Mouse (Mus musculus): Measurements from ENCODE around the gene Kbtbd13. TPM values are rescaled to one million over a fixed set of nuclear protein-coding genes. Genes with fewer than 3 reads are reported as not detected.

The Kbtbd13 gene
- polyA plus RNA-seq, 1 experiment: not detected

DNA sequence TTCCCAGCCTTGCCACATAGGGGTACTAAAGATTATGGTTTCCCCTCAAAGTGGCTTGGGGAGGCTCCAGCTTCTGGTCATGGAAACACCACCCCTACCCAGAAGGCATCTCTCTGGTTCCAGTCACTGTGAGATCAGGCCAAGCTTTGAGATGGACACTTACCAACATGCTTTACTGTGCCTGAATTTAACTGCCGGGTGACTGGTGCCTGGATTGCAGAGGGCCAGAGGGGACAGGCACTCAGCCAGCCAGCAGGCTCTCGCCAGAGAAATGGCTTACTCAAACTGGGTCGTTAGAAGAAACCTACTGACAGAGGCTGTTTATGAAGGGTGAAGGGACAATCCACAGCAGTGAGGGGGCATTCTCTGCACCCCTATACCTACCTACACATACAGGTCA lies 7.2 kb downstream of the Kbtbd13 start:
- TF ChIP-seq POLR2A (IDR thresholded peaks at IDR 0.05; ENCODE audit: low read depth, low read length): no peak
- no peak for TF ChIP-seq CTCF (IDR thresholded peaks at IDR 0.05; ENCODE audit: borderline replicate concordance, insufficient read depth, low read length)
- no peaks in the 10 kb centered on the region; the same call in 1 of the 2 replicates for H3K4me1 ChIP-seq (ENCODE audit: control insufficient read depth, insufficient read depth, low read length)
- H3K4me3 ChIP-seq (ENCODE audit: insufficient read depth, low read length): no peak overlapping the region
- no peak overlapping the region for H3K27ac ChIP-seq (ENCODE audit: insufficient read depth, low read length)

DNA sequence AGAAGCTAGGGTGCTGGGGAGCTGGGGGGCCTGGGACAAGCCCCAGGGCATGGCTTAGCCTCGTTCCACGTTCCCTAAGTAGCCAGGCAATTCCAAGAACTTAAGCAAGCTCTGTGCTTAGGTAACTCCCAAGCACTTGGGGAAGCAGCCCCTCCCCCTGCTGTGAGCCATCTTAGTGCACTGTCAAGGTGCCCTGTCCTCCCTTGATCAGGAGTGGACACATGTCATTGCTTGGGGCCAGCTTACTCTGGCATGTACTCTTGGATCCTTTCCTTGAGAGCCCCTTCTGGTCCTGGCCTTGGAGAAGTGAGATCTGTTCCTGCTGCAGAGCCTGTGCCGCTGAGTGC lies 8.7 kb downstream of the Kbtbd13 start:
- TF ChIP-seq POLR2A (IDR thresholded peaks at IDR 0.05; ENCODE audit: low read depth, low read length): no peak
- no peak for TF ChIP-seq CTCF (IDR thresholded peaks at IDR 0.05; ENCODE audit: borderline replicate concordance, insufficient read depth, low read length)
- no peaks in the 10 kb centered on the region; the same call in 1 of the 2 replicates for H3K4me1 ChIP-seq (ENCODE audit: control insufficient read depth, insufficient read depth, low read length)
- no peak overlapping the region for H3K4me3 ChIP-seq (ENCODE audit: insufficient read depth, low read length)
- no peak overlapping the region for H3K27ac ChIP-seq (ENCODE audit: insufficient read depth, low read length)

DNA sequence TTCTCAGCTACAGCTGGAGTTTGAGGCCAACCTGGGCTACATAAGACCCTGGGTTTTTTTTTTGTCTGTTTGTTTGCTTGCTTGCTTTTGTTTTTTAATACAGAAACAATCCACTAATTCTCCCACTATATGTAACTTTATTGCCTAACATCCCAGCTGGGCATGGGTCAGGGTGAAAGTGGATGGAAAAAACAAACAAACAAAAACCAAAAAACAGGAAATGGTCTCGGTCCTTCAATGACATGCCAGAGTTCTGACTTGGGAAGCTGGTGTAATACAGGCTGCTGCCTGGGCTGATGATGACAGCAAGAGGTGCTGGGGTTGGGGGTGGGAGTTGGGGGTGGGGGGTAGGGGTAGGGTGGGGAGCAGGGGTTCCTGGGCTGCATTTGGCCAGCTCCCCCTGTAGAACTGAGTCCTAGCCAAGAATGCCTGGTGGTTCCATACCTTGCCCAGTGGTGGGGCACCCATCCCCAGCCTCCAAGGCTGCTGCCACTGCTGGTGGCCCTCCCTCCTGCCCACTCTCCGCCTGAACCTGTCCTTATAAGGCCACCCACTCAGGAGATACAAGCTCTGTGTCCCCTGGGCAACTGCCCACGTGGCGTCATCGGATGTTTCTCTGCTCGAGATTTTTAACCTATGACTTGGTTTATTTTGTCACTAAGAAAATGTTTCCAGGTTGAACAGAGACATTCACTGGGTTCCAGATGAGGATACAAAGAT lies 9.3 kb downstream of the Kbtbd13 start:
- Histone ChIP-seq H3K27ac (ENCODE audit: insufficient read depth, low read length) (no peak overlapping the region), H3K4me3 (ENCODE audit: insufficient read depth, low read length) (no peak overlapping the region), H3K4me1 (ENCODE audit: control insufficient read depth, insufficient read depth, low read length) (no peaks in the 10 kb centered on the region; the same call in 1 of the 2 replicates)
- TF ChIP-seq POLR2A (IDR thresholded peaks at IDR 0.05; ENCODE audit: low read depth, low read length) (no peak), CTCF (IDR thresholded peaks at IDR 0.05; ENCODE audit: borderline replicate concordance, insufficient read depth, low read length) (no peak)

DNA sequence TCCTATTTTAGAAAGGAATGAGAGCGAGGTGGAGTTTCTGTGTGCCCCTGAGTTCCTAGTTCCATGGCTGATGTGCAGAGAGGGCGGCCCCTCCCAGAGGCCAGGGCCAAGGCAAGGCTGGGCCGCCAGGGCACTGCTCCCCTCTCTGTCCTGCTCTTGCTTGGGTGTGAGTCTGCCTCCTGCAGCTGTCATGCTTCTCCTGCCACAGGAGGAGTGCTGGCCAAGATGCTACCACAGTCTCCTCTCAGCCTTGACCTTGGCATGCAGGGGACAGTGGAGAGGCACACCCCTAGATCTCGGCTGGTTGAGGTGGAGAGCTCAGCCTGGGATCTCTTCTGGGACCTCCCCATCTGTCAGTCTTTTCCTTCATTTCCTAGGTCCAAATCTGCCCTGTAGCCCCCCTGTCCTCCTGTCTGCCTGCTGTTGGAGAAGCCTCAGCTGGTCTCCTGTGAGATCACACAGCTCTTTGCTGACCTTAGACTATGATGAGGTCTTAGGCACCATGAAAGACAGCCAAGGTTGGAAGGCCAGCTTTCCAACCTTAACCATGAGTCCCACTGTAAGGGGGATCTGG lies 10.3 kb downstream of the Kbtbd13 start:
- TF ChIP-seq POLR2A (IDR thresholded peaks at IDR 0.05; ENCODE audit: low read depth, low read length) (no peak), CTCF (IDR thresholded peaks at IDR 0.05; ENCODE audit: borderline replicate concordance, insufficient read depth, low read length) (no peak)
- no peak overlapping the region for H3K4me3 ChIP-seq (ENCODE audit: insufficient read depth, low read length)
- H3K4me1 ChIP-seq (ENCODE audit: control insufficient read depth, insufficient read depth, low read length): no peaks in the 10 kb centered on the region
- no peak overlapping the region for H3K27ac ChIP-seq (ENCODE audit: insufficient read depth, low read length)

DNA sequence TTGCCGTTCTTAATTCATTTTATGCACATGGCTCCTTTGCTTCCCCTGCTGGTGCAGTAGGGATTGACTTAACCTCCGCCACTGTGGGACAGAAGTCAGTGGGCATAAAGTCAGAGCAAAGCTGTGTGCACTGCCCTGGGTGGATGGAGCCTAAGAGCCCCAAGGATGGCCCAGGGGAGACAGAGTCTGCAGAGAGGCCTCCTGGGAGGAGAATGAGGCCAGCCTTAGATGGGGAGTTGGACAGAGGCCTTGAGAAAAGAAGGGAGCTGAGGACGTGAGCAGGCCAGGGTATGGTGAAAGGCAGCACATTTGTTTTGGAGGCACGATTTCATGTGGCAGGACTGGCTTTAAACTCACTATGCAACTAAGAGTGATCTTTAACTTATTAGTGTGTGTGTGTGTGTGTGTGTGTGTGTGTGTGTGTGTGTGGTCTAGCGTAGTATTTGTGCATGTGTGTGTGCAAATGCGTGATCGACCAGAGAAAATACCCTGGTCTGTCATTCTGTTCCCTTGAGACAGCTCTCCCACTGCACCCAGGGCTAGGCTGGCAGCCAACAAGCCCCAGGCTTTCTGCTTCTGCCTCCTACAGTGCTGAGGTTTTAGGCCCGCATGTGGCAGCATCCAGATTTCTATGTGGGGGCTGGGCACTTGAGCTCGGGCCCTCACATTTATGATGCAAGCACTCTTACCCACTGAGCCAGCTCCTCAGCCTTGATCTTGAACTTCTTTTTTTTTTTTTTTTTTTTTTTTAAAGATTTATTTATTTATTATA lies 16.1 kb downstream of the Kbtbd13 start:
- H3K4me3 ChIP-seq (ENCODE audit: insufficient read depth, low read length): no peak overlapping the region
- no peaks in the 10 kb centered on the region for H3K4me1 ChIP-seq (ENCODE audit: control insufficient read depth, insufficient read depth, low read length)
- H3K27ac ChIP-seq (ENCODE audit: insufficient read depth, low read length): no peak overlapping the region
- TF ChIP-seq CTCF (IDR thresholded peaks at IDR 0.05; ENCODE audit: borderline replicate concordance, insufficient read depth, low read length): no peak
- TF ChIP-seq POLR2A (IDR thresholded peaks at IDR 0.05; ENCODE audit: low read depth, low read length): no peak

DNA sequence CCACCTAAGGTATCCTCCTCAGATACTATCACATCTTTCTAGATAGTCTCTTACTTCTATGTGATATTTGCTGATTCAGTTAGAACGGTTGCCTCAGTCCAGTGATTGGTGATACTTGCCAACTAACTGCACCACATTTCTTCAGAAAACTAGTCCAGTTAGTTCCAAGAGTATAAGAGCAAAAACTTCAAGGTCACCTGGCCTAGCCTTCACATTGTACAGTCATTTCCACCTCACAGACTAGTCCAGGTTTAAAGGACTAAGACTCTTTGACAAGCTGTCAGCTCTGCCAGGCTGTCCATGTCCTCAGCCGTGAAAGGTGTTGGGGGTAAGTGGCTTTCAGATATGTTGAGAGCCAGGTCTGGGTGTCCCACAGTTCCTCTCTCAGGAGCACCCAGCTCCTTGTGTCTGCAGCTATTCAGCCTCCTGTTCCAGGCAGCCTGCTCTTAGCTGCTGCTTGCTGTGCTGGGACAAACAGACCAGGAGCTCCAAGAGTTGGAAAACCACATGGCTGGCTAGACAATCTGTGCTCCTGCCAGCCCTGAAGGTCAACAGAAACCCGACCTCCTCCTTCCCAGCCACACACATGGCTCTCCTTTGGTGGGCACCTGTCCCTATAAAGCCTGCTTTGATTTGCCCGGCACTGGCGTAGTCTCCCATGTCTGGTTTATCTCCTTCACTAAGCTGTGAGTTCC lies 16.8 kb downstream of the Kbtbd13 start:
- no peak overlapping the region for H3K27ac ChIP-seq (ENCODE audit: insufficient read depth, low read length)

DNA sequence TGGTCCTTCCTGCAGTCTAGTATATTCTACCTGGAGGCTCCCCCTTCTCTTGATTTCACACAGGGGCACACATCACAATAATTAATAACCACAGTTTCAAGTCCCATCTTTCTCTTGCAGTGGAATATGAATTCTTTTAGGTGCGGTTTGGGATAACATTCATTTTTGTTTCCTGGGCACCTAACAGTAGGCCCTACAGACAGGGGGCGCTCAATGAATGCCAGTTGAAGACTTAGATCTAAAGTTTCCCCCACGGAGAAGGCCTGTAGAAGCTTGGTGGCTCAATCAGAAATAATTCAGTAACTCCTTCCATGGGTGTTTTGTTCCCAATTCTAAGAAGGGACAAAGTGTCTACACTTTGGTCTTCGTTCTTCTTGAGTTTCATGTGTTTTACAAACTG lies 19.0 kb downstream of the Kbtbd13 start:
- Histone ChIP-seq H3K4me1 (ENCODE audit: control insufficient read depth, insufficient read depth, low read length) (no peaks in the 10 kb centered on the region), H3K27ac (ENCODE audit: insufficient read depth, low read length) (no peak overlapping the region), H3K4me3 (ENCODE audit: insufficient read depth, low read length) (no peak overlapping the region)
- TF ChIP-seq POLR2A (IDR thresholded peaks at IDR 0.05; ENCODE audit: low read depth, low read length) (no peak), CTCF (IDR thresholded peaks at IDR 0.05; ENCODE audit: borderline replicate concordance, insufficient read depth, low read length) (no peak)

More for the DNA sequence above, 16.8 kb downstream of the Kbtbd13 start:
- no peaks in the 10 kb centered on the region for H3K4me1 ChIP-seq (ENCODE audit: control insufficient read depth, insufficient read depth, low read length)
- no peak for TF ChIP-seq CTCF (IDR thresholded peaks at IDR 0.05; ENCODE audit: borderline replicate concordance, insufficient read depth, low read length)
- TF ChIP-seq POLR2A (IDR thresholded peaks at IDR 0.05; ENCODE audit: low read depth, low read length): no peak
- H3K4me3 ChIP-seq (ENCODE audit: insufficient read depth, low read length): no peak overlapping the region

DNA sequence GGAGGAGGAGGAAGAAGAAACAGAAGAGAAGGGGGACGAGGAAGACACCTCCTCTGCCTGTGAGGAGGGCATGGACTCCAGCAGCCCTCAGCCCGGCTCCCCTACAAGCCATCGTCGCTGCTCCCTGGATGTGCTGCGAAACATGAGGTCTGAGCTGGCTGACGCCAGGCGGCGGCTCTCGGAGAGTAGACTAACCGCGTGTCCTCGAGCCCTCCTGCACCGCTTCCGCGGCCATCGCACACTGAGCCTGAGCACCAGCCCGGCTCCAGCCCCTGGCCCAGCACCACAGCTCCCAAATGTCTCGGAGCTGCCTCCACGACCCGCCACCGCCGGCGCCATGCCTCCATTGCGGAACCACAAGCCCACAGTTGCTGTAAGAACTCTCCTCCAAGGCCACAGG lies 19.7 kb downstream of the Kbtbd13 start:
- no peaks in the 10 kb centered on the region for H3K4me1 ChIP-seq (ENCODE audit: control insufficient read depth, insufficient read depth, low read length)
- no peak overlapping the region for H3K27ac ChIP-seq (ENCODE audit: insufficient read depth, low read length)
- TF ChIP-seq POLR2A (IDR thresholded peaks at IDR 0.05; ENCODE audit: low read depth, low read length) (no peak), CTCF (IDR thresholded peaks at IDR 0.05; ENCODE audit: borderline replicate concordance, insufficient read depth, low read length) (no peak)
- no peak overlapping the region for H3K4me3 ChIP-seq (ENCODE audit: insufficient read depth, low read length)

DNA sequence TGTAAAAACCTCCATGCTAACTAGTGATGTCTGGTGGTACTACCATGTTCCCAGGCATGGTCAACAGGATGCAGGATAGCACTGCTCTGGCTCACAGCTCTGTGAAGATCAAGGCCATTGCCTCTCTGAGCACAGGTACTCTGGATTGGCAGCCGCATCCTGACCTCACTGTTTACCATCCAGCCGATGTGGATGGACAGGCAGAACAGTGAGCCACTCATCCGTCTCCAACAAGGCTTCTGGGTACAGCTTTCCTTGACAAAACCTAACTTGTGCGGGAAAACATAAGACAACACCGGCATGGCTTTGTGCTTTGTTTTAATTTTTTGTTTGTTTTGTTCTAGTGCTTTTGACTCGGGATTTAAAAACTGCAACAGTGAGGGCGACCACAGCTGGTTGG lies 25.7 kb downstream of the Kbtbd13 start:
- Histone ChIP-seq H3K4me3 (ENCODE audit: insufficient read depth, low read length) (no peak overlapping the region), H3K27ac (ENCODE audit: insufficient read depth, low read length) (no peak overlapping the region), H3K4me1 (ENCODE audit: control insufficient read depth, insufficient read depth, low read length) (no peaks in the 10 kb centered on the region)
- TF ChIP-seq CTCF (IDR thresholded peaks at IDR 0.05; ENCODE audit: borderline replicate concordance, insufficient read depth, low read length): no peak
- no peak for TF ChIP-seq POLR2A (IDR thresholded peaks at IDR 0.05; ENCODE audit: low read depth, low read length)

Measured in embryonic fibroblast, embryonic 13.5 days (primary cell).